Mouse (Mus musculus) thymus, adult 2 months (tissue): ENCODE measurements at regions not wholly inside any gene's neighbourhood (a gene's known extent, or its start where the extent isn't known, plus 50 kb on each side); places are given as distances from the start of the nearest gene placed in this dataset.

Experiments
- CTCF ChIP-seq: fragments of 200-500 bp; IDR thresholded peaks from 2 replicates; pipeline ENCODE4 v1.5.1; 2012; ENCODE audit warnings: mild to moderate bottlenecking, control low read depth, low read length, moderate library complexity, borderline replicate concordance; ENCODE audit not compliant: control insufficient read depth, poor library complexity, insufficient read depth; ENCODE audit errors: extremely low read depth
- POLR2A ChIP-seq: fragments of 200-500 bp; IDR thresholded peaks from 2 replicates; pipeline ENCODE4 v1.6.1; 2012; ENCODE audit warnings: mild to moderate bottlenecking, low read length, control low read depth, moderate library complexity; ENCODE audit not compliant: control insufficient read depth, poor library complexity, insufficient read depth; ENCODE audit errors: extremely low read depth

DNA sequence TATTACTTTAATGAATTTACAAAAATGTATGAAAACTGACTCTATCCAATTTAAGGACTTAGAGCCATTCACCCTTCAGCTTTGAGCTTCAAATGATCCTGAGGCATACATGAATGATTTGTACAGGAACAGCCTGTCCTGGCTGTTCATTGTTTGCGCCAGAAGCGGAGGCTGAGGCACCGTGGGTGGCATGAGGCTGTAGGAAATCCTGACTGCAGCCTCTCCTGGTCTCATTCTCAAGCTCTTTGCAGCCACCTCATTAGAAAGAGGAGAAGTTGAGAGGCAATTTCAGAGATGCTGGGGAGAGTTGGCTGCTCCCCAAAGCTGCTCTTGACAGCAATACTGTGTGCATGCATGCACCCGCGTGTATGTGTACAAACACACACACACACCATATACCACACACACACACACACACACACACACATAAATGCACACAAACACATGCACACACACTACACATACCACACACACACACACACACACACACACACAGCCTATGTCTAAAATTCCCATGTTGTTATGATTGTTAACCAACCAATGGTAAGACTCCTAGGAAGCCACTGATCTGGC, 434.9 kb upstream of the Btbd3 start:
- TF ChIP-seq POLR2A (no peak), CTCF (no peak)
